7 mouse cellular contexts compared by ENCODE assay signal in genomic region chr6:113377496-113378385, GRCm38 (mm10). TPM values are rescaled to one million over a fixed set of nuclear protein-coding genes. Genes with fewer than 3 reads are reported as not detected.
DNase-seq lines count a peak whose midpoint lies in the region; ATAC-seq lines count a peak whose summit lies in the region.

Tada3 (minus strand) TSS chr6:113377883.
Arpc4 (plus strand) TSS chr6:113378115.

- H3K9ac ChIP-seq in intestine, embryonic 15.5 days = peak within 1 kb of the TSS; percentile 93

- H3K4me1 ChIP-seq in intestine, embryonic 15.5 days (replicated peaks) = peaks cover 14% of the 10 kb centered on the region
- H3K4me1 ChIP-seq in midbrain, embryonic 10.5 days = peaks cover 28% of the 10 kb centered on the region

- H3K36me3 ChIP-seq in intestine, embryonic 15.5 days = peaks cover 41% of the 10 kb centered on the region
- peaks cover 61% of the 10 kb centered on the region for H3K36me3 ChIP-seq in midbrain, embryonic 10.5 days

- H3K27ac ChIP-seq in intestine, embryonic 15.5 days = peak within 1 kb of the TSS; percentile 96
- peak within 1 kb of the TSS; percentile 97 for H3K27ac ChIP-seq in midbrain, embryonic 10.5 days (replicated peaks)

- WGBS in intestine, embryonic 15.5 days = under 1% methylated on average over 61 of the region's 61 CpGs
- under 1% methylated on average over 61 of the region's 61 CpGs for WGBS in midbrain, embryonic 10.5 days

- DNase-seq in adrenal gland, adult 2 months = peak; percentile 95
- peak; percentile 84 for DNase-seq in embryo, embryonic 11.5 days (ENCODE audit: low read depth, low spot score)
- DNase-seq in gastrocnemius, postnatal 36 days = peak; percentile 89 to 91
- peak; percentile 91 to 93 for DNase-seq in left cerebral cortex, postnatal 25 days (ENCODE audit: low spot score in 2 of 2)
- DNase-seq in midbrain, embryonic 10.5 days (ENCODE audit: low spot score) = peak; percentile 94
- DNase-seq in right cerebral cortex, postnatal 4 days = peak; percentile 89

- intact Hi-C loops in gastrocnemius, postnatal 36 days (cut with DNase I) = no loop called here
- intact Hi-C loops in left cerebral cortex, postnatal 25 days (cut with DNase I) = no loop called here

- H3K27me3 ChIP-seq in intestine, embryonic 15.5 days (replicated peaks) = no peaks in the 10 kb centered on the region
- H3K27me3 ChIP-seq in midbrain, embryonic 10.5 days (ENCODE audit: low read depth, poor library complexity, severe bottlenecking) = no peaks in the 10 kb centered on the region

- peak within 1 kb of the TSS; percentile 71 for H3K4me2 ChIP-seq in intestine, embryonic 15.5 days (replicated peaks)

- ATAC-seq in intestine, embryonic 15.5 days = peak; percentile 96

- H3K9me3 ChIP-seq in intestine, embryonic 15.5 days = no peaks in the 10 kb centered on the region
- no peaks in the 10 kb centered on the region for H3K9me3 ChIP-seq in midbrain, embryonic 10.5 days (replicated peaks)

- peak within 1 kb of the TSS; percentile 99 for H3K4me3 ChIP-seq in intestine, embryonic 15.5 days (replicated peaks)
- peak within 1 kb of the TSS; percentile 90 for H3K4me3 ChIP-seq in midbrain, embryonic 10.5 days

RNA-seq across cellular contexts. Expression of gene Tada3, which starts in this region (rescaled TPM):
- 10 to 100 TPM; 35.1 to 47.0 TPM for total RNA-seq in adrenal gland, adult 2 months (2021)
- 32.4 and 34.5 TPM in 2 replicates for polyA plus RNA-seq in adrenal gland, adult 2 months (2012; rRNA removed)
- total RNA-seq in gastrocnemius, postnatal 36 days (2021) = 10 to 100 TPM; 11.5 to 13.3 TPM
- 41.3 and 44.0 TPM in 2 replicates for polyA plus RNA-seq in intestine, embryonic 15.5 days (2015; fragmentation: Nextera tagmentation; extraction: Ambion mirVana)
- 10 to 100 TPM; 48.3 to 51.5 TPM for total RNA-seq in left cerebral cortex, postnatal 25 days (2021)
- polyA plus RNA-seq in midbrain, embryonic 10.5 days (2016; fragmentation: Nextera tagmentation; extraction: Ambion mirVana) = 59.2 and 62.9 TPM in 2 replicates

RNA-seq across cellular contexts. Expression of gene Arpc4, which starts in this region (rescaled TPM):
- total RNA-seq in adrenal gland, adult 2 months (2021) = 100 to 1,000 TPM; 175 to 211 TPM
- polyA plus RNA-seq in adrenal gland, adult 2 months (2012; rRNA removed) = 61.0 and 62.3 TPM in 2 replicates
- total RNA-seq in gastrocnemius, postnatal 36 days (2021) = 10 to 100 TPM; 49.1 to 50.7 TPM
- 414 and 427 TPM in 2 replicates for polyA plus RNA-seq in intestine, embryonic 15.5 days (2015; fragmentation: Nextera tagmentation; extraction: Ambion mirVana)
- 100 to 1,000 TPM; 259 to 284 TPM for total RNA-seq in left cerebral cortex, postnatal 25 days (2021)
- 379 and 381 TPM in 2 replicates for polyA plus RNA-seq in midbrain, embryonic 10.5 days (2016; fragmentation: Nextera tagmentation; extraction: Ambion mirVana)

Comparison
In these comparisons a context has a peak if more than half of its experiments do, and no peak if none do; other contexts are left out.
1. Peak in every context shown above with its lines: DNase-seq, ATAC-seq, H3K4me3 ChIP-seq and H3K27ac ChIP-seq.